Mouse (Mus musculus) liver, embryonic 14.5 days (tissue): Measurements from ENCODE around the gene Rhbdl1.

Source experiments
- CTCF ChIP-seq: IDR thresholded peaks from 2 replicates; pipeline ENCODE4 v1.5.1; 2016; ENCODE audit warnings: antibody characterized with exemption, low read depth, control low read depth
- EP300 ChIP-seq: IDR thresholded peaks from 2 replicates; pipeline ENCODE4 v1.6.1; 2016; ENCODE audit warnings: antibody characterized with exemption, low read depth

DNA sequence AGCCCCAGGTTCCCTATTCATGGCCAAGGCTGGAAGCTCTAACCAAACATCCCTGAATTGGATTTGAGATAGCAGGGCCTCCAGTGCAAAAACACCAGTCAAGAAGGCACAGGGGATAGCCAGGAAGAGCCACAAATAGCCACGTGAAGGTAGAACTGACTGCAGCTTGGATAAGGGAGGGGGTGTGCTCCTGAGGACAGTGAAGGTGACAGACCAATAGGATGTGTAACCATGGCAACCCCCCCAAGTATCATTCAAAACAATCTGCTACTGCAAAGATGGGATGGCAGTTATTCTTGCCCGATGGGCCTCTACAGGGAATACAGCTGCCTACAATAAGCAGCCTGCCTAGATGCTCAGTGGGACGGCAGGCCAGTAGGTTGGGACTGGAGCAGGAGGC lies 438 bp upstream of the Rhbdl1 start:
- TF ChIP-seq CTCF (no peak), EP300 (no peak)
